ENCODE assay signal across 13 mouse cellular contexts in genomic region chr12:117047384-117048251, GRCm38 (mm10).
DNase-seq lines count a peak whose midpoint lies in the region; ATAC-seq and TF ChIP-seq lines count a peak whose summit lies in the region.
"Had no signal": no experiment of that assay in that cellular context is flagged by ENCODE, and none has a peak within 500 bp of the region (broad histone marks: within the 10 kb centered on the region; RNA-seq: fewer than 3 reads in every experiment).

No protein-coding gene starts in this region.

- H3K27me3 ChIP-seq in hindbrain, embryonic 12.5 days, result no peaks in the 10 kb centered on the region
- H3K27me3 ChIP-seq in midbrain, postnatal 0 days (ENCODE audit: insufficient read depth, low read length), result no peaks in the 10 kb centered on the region

- no peaks in the 10 kb centered on the region for H3K9me3 ChIP-seq in ES-E14 (ENCODE audit: control insufficient read depth, insufficient read depth, low read depth, low read length)
- H3K9me3 ChIP-seq in hindbrain, embryonic 12.5 days (replicated peaks), result no peaks in the 10 kb centered on the region
- H3K9me3 ChIP-seq in midbrain, postnatal 0 days (ENCODE audit: low read length), result no peaks in the 10 kb centered on the region

- no peaks in the 10 kb centered on the region for H3K36me3 ChIP-seq in ES-E14 (ENCODE audit: control insufficient read depth, insufficient read depth, low read length, poor library complexity, severe bottlenecking)
- no peaks in the 10 kb centered on the region for H3K36me3 ChIP-seq in hindbrain, embryonic 12.5 days
- H3K36me3 ChIP-seq in midbrain, postnatal 0 days (ENCODE audit: insufficient read depth, low read length), result no peaks in the 10 kb centered on the region
- H3K36me3 ChIP-seq: G1E had no signal

- no peak overlapping the region for H3K4me3 ChIP-seq in ES-E14 (ENCODE audit: insufficient read depth in 1 of 2, low read depth in 1 of 2, low read length in 2 of 2, poor library complexity in 1 of 2, severe bottlenecking in 1 of 2)
- no peak overlapping the region for H3K4me3 ChIP-seq in hindbrain, embryonic 12.5 days
- no peak overlapping the region for H3K4me3 ChIP-seq in midbrain, postnatal 0 days (ENCODE audit: low read depth, low read length)

- H3K4me2 ChIP-seq in hindbrain, embryonic 12.5 days (replicated peaks), result no peak overlapping the region
- no peak overlapping the region for H3K4me2 ChIP-seq in midbrain, postnatal 0 days (ENCODE audit: low read depth, low read length, poor library complexity, severe bottlenecking)

- H3K9ac ChIP-seq in ES-E14 (ENCODE audit: insufficient read depth, low read depth, low read length, poor library complexity, severe bottlenecking), result no peak overlapping the region
- peak overlapping the region; percentile 23; the same call in 1 of the 2 replicates for H3K9ac ChIP-seq in hindbrain, embryonic 12.5 days
- no peak overlapping the region for H3K9ac ChIP-seq in midbrain, postnatal 0 days (replicated peaks; ENCODE audit: low read length, poor library complexity, severe bottlenecking)

- in situ Hi-C loops in ES-E14 (cut with MboI; ENCODE audit: low sequenced_read_pairs in 2 of 2, unreplicated experiment in 2 of 2), result no loop called here

- DNase-seq in ES-E14 (ENCODE audit: low read depth, low spot score) (peak; percentile 64), adipocyte (ENCODE audit: low spot score) (no peak)
- peak; percentile 54 for DNase-seq in embryo, embryonic 11 days
- DNase-seq in midbrain, postnatal 0 days (ENCODE audit: low spot score), result no peak
- no peak for DNase-seq in spleen, adult 18-20 months
- DNase-seq: adrenal gland, postnatal 14 days; cerebellum, adult 9-10 months; kidney, adult 11 months; right cerebral cortex, postnatal 4 days; thymus, adult 2 months had no signal

- H3K27ac ChIP-seq in ES-E14 (ENCODE audit: insufficient read depth, low read depth, low read length, poor library complexity, severe bottlenecking), result peak overlapping the region; percentile 58
- peak overlapping the region; percentile 84 for H3K27ac ChIP-seq in hindbrain, embryonic 12.5 days
- H3K27ac ChIP-seq in midbrain, postnatal 0 days (ENCODE audit: low read depth, low read length), result peak overlapping the region; percentile 60

- peak; percentile 81 for ATAC-seq in hindbrain, embryonic 12.5 days (ENCODE audit: low FRiP score)
- ATAC-seq in midbrain, postnatal 0 days (ENCODE audit: low FRiP score), result peak; percentile 68
- ATAC-seq in megakaryocyte-erythroid progenitor cell, adult 5-6 weeks (replicated peaks; ENCODE audit: low FRiP score, low TSS enrichment, poor library complexity, severe bottlenecking), result no peak

- no peak for TF ChIP-seq CTCF in midbrain, postnatal 0 days (IDR thresholded peaks at IDR 0.05)

- H3K4me1 ChIP-seq in ES-E14 (ENCODE audit: control insufficient read depth in 2 of 2, insufficient read depth in 2 of 2, low read length in 2 of 2, poor library complexity in 1 of 2), result peaks cover 4 to 8% of the 10 kb centered on the region in 2 experiments; a peak in 3 of 4 replicates
- peaks cover 14% of the 10 kb centered on the region for H3K4me1 ChIP-seq in hindbrain, embryonic 12.5 days
- peaks cover 7% of the 10 kb centered on the region; the same call in 1 of the 2 replicates for H3K4me1 ChIP-seq in midbrain, postnatal 0 days (ENCODE audit: insufficient read depth, low read length)

- WGBS in hindbrain, embryonic 12.5 days, result 14% methylated on average over 3 of the region's 3 CpGs
- WGBS in midbrain, postnatal 0 days, result 5% methylated on average over 3 of the region's 3 CpGs

TF ChIP-seq in ES-E14, 5 proteins besides CTCF, POLR2A, EP300 and RAD21:
- TF ChIP-seq ZC3H11A (IDR thresholded peaks at IDR 0.05; ENCODE audit: borderline replicate concordance, low read depth, low read length) (no peak), HCFC1 (IDR thresholded peaks at IDR 0.05; ENCODE audit: borderline replicate concordance, insufficient read depth, low read length) (no peak), CHD2 (IDR thresholded peaks at IDR 0.05; ENCODE audit: low read depth, low read length) (peak; percentile 64; the same call in 1 of the 2 replicates), ZNF384 (IDR thresholded peaks at IDR 0.05; ENCODE audit: low read depth, low read length) (no peak), MAFK (IDR thresholded peaks at IDR 0.05; ENCODE audit: insufficient read depth, low read depth, low read length) (no peak)

Comparison
In these comparisons a context has a peak if more than half of its experiments do, and no peak if none do; other contexts are left out.
1. DNase-seq: peak in ES-E14 (single experiment) and embryo, embryonic 11 days (single experiment); none in midbrain, postnatal 0 days (single experiment), spleen, adult 18-20 months (0 of 2) and adipocyte (single experiment).
2. Peak in every context shown above with its lines, with median percentiles within 50 percentile points of each other: H3K27ac ChIP-seq.